Mouse (Mus musculus) ovary, adult 10 weeks (tissue): ENCODE results near the gene Gm7697. TPM values are rescaled to one million over a fixed set of nuclear protein-coding genes. Genes with fewer than 3 reads are reported as not detected.

ENCODE experiments used
- polyA plus RNA-seq: library from polyadenylated mRNA; stranded (reverse); fragments of 350-450 nt; fragmentation: Illumina TruSeq; extraction: RNeasy Lipid Tissue Mini Kit (QIAGEN cat#74804); gene quantifications from one replicate; pipeline ENCODE4 v1.2.3, GENCODE M21; 2014

The Gm7697 gene
- polyA plus RNA-seq, result not detected

DNA sequence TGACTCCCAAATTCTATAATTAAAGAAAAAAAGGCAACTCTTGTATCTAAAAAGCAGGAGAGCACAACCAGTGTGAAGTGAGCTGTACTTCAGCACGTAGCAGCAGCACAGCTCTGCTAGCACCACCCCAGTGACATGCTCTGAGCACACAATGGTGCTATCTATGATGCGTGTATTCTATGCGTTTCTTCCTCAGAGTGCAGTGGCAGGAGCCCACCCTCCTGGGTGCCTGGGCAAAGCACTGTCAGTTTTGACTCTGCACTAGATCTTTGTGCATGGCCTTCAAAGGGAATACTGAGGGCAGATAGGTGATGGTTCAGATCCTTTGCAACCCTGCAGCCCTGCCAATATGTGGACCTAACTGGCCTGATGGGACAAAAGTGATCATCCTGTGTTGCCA, at the start of gene Gm7697:
Gene Gm7697 (minus strand): TSS at position 101 of the 400 bp plus-strand sequence.

DNA sequence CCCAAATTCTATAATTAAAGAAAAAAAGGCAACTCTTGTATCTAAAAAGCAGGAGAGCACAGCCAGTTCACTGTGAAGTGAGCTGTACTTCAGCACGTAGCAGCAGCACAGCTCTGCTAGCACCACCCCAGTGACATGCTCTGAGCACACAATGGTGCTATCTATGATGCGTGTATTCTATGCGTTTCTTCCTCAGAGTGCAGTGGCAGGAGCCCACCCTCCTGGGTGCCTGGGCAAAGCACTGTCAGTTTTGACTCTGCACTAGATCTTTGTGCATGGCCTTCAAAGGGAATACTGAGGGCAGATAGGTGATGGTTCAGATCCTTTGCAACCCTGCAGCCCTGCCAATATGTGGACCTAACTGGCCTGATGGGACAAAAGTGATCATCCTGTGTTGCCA, 69.3 kb downstream of the Gm7697 start, which contains the start of gene Gm9495:
Gene Gm9495 (minus strand): TSS at position 101 of the 400 bp plus-strand sequence.

Other genes starting within 250 kb of the Gm7697 start
- not detected for gene Gm9495, start 69.4 kb downstream of the Gm7697 start, polyA plus RNA-seq
- 72.6 TPM for gene Zfp868, start 102.6 kb upstream of the Gm7697 start, polyA plus RNA-seq
- 22.3 TPM for gene Zfp964, start 131.5 kb upstream of the Gm7697 start, polyA plus RNA-seq
- 74.4 TPM for gene Zfp869, start 187.7 kb upstream of the Gm7697 start, polyA plus RNA-seq
- gene Zfp963, start 227.0 kb upstream of the Gm7697 start, polyA plus RNA-seq, result 16.9 TPM